Mouse (Mus musculus) kidney, adult 18-20 months (tissue): ENCODE data around the gene Ret.

Experiments
- DNase-seq: peaks from one replicate; pipeline ENCODE4 v3.0.0; 2021

Gene Ret

DNA sequence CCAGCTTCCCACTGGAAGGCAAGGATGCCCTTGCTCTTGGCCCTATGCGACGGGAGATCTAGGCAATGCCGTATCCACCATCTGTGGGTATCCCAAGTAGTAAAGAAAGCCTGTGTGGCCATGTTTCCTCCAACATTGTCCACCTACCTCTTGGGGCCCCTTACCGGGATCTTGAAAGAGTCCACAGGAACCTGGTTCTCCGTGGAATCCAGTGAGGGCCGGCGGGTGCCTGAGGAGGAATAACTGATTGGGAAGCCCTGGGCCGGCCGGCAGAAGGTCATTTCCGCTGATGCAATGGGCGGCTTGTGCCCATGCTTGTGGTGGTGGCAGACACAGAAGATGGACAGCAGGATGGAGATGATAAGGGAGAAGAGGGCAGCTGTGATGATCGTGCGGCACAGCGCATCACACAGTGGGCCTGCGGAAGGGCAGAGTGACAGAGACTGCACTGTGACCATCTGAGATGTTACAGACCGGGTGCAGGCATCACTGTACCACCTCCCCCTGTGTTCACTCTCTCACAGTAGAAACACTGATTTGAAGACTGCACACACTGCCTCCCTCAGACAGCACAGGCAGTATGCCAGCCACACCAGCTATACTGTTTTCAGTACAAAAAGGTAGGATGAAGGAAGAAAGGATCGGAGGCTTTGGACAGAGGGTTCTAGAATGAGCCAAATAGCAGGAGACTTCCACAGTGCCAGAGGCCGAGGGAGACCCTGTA is 24.1 kb downstream of the Ret start:
- no peak for DNase-seq

DNA sequence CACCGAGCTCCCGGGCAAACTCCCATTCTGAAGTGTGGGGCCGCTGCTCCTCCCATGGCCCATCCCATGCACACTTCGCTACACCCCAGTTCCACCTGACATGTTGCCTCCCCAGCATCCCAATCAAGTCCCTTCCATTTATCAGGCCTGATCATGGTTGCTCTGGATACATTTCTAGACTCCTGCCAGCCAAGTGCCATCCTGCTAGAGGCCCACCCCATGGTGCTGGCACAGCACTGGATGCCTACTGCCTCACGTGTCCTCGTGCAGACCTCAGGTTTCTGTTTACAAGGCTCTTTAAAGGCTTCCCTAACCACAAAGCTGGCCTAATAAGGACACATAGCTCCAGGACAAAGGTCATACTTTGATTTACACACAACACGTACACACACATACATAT is 26.1 kb downstream of the Ret start:
- no peak for DNase-seq

DNA sequence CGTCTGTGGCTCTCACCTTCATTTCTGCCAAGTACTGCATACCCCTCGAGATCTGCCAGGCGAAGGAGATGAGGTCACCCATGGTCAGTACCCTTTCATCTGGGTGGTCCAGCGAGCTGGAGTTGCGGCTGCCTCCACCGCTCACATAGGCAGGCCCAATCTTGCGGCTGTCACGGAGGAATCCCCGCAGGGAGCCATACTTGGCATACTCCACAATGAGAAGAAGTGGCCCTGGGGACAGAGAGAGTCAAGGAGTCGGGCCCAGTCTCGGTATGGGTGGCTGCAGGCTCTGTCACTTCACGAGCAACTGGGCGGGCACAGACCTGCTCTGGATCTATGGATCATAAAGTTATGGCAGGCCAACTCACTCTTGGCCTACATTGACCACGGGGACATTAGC is 29.4 kb downstream of the Ret start:
- no peak for DNase-seq

DNA sequence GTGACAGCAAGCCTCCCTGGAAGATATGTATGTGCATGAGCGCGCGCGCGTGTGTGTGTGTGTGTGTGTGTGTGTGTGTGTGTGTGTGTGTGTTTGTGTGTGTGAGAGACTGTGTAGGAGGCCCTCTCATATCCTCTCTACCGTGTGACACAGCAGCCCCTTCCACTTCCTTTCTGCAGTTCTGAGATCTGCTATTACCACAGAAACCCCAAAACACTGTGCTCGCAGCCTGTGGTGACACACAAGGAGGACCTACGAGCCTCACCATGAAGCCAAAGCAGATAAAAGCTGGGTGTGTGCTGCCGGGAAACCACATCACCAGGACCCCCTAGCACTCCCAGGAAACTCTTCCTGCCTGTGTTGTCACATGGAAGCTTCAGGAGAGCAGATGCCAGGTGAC is 30.5 kb downstream of the Ret start:
- no peak for DNase-seq

DNA sequence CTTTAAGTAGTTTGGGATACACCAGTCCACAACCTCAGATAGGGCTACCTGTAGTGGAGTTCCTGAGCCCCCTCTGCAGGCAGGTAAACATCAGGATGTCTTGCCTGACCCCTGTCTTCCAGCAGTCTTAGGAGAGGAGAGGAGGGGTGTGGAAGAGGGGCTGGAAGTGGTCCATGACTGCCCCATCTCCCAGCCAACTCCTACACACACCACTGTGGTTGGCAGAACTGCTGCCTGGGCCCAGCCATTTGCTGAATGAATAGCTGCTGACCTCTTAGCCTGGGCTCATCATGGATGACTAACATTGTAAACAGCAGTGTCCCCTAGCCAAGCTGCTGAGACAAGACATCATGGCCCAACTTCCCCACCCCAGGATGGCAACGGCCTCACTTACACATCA is 32.0 kb downstream of the Ret start:
- DNase-seq: no peak

DNA sequence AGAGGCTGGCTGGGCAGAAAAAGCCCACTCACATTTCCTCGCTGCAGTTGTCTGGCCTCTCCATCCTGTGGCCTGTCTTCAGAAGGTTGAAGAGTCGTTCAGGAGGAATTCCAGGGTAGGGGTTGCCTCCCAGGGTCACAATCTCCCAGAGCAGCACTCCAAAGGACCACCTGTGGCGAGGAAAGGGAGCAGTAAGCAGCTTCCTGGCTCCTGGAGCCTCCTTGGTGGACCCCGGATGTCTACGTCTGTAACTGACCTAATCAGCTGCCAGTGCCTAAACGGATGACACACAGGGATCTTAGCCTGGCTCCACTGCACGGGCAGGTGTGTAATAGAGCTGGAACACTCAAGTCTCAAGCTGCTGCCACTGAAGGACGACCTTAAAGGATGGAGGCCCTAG is 32.8 kb downstream of the Ret start:
- no peak for DNase-seq

DNA sequence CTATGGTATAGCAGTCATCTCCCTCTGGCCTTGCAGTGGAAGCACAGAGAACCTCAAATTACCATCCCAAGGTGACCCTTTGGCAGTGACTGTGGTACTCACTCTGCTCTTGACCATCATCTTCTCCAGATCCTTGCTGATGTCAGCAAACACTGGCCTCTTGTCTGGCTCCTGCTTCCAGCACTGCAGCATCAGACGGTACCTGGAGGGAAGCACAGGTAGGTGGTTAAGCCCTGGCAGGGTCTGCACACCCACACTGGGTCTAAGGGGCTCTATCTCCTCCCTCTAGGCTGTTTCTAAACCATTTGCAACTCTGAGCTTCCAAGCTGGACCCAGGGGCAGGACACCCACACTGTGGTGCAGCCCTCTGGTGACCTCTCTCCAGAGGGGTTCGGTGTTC is 34.4 kb downstream of the Ret start:
- DNase-seq: no peak

DNA sequence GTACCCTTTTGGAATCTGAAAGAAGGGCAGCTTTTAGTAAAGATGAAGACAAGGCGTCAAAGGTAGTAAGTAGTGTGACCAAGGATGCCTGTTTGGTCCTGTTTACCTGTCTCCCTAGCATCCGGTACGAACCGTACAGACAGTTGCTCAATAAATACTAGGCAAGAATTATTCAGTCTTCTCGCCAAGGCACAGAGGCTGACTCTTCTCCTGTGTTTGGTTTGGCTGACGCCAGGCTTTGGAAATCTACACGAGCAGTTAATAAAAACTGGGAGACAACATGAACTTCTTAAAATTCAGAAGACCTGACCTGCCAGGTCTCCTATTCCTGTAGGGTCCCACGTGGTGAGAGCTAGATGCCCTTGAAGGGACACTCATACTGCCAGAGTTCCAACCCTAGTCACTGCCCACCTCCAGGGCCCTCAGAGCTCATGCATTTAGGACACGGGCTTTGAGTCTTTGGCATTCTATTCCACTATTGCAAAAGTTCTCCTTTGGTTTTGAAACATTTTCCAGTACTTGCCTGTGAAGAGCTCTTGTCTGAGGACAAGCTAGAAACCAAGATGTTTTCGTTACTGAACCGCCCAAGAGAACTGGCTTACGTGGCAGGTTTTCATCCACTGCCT is 34.9 kb downstream of the Ret start:
- no peak for DNase-seq

DNA sequence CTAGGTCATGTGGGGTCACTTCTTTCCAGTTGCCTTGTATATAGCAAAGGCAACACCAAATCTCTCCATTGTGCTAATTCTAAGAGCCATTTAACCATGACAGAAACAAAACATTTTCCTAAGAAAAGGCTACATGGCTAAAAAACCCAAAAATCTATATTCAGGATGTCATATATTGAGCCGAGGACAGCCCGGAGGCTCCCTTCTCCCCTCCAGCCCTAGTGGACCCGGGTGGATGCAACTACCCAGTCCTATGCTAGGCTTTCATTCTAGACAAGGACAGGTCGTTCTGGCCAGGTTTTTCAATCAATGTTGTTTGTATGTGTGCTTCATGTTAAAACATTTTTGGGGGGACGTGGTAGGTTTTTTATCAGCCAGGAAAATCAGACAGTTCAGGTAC is 44.4 kb downstream of the Ret start:
- DNase-seq: no peak

DNA sequence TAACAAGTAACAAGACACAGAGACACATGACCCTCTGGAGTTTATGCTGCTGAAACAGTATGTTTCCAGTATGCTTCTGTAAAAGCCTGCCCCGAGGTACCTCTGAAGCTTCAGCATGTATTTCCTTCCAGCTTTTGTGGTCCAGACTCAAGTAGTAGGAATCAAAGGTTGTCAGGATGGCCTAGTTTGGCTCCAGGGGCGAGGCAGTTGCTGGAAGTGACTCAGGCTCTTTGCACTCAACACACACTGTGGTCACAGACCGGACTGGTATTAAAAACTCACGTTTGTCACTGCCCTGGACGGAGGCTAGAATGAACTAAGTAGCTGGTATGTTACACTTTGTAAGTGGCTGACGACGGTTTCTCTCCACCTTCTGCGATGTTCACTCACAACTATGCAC is 46.5 kb downstream of the Ret start:
- DNase-seq: no peak

DNA sequence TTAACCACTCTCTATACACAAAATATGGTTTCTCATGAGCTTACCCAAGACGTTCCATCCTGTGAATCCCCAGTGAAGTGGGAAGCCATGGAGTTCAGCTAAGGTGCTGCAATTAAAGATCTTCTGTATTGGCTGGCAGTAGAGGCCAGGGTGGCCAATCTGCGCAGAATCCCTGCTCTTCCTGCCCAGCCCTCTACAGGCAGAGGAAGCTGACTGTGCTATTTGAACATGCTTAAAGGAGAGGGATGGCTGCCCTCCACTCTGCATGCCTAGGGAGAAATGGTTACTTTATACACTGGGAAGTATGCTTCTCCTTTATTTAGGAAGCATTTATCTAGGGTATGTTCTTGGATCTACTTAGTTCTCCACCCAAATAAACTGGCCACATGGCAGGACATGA is 47.0 kb downstream of the Ret start:
- DNase-seq: no peak

DNA sequence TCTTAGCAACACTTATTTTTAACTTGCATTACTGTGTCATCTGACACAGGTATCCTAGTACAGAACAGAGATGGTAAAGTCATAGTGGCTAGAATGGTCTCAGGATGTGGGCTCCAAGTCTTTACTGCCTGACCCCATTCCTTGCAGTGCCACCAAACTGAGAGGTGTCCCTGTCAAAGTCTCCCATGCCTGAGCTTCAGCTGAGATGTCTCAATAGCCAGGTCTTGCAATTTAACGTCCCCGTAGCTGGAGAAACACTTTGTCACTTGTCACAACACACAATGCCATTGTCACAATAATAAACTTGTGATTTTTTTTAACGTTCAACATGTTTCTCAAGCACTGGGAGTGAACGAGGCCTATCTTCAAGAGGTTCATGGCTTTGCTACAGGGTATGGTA is 47.4 kb downstream of the Ret start:
- DNase-seq: no peak

DNA sequence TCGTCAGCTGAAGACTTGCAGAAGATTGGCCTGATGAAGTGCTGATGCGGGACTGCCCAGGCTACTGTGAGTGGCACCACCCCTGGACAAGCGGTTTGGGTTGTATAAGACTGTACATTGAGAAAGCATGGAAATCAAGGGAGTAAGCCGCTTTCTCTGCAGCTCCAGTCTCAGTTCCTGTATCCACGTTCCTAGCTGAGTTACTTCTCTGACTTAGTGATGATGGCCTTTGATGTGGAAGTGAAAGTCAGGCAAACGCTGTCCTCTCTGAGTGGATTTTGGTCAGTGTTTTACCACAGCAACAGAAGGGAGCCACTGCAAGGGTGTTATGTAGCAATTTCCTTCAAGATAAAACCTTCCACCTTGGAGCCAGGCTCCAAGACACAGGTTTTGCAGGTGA is 56.6 kb downstream of the Ret start:
- no peak for DNase-seq

DNA sequence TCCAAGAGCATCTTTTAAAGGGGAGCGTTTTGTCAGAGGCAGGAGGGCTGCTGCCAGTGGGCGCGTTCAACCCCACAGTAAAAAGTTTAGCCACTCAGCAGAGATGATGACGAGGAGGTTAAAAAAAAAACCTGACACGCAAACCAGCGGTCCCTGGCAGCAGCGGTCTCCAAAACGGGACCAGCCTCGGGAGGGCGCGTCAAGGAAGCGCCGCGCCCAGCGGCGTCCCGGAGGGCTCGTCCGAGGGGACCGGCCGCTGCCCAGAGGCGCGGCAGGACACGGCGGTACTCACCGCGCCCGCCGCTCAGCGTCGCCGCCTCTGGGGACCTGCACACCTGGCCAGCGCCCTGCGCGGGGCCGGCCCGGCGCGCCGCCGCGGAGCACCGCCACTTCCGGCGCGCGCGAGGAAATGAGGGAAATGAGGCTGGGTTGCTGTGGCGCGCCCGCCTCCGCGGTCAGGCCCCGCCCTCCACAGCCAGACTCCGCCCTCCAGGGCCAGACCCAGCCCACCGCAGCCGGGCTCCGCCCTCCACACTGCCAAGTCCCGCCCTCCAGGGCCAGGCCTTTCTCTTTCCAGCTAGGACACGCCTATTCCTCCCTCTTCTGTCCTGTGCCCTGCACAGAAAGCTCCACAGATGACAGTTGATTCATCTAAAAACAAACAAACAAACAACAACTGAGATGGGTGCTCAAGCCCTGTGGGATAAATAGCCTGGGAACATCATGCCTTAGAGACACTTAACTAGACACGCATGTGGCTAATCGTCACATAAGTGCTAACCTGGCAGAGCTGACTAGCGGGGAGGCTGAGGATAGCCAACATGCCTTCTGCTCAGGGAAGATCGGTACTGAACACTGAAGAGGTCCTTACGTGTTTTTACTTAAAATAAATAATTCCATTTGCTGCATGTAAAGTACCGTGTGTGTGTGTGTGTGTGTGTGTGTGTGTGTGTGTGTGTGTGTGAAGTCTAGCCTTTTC is 58.5 kb downstream of the Ret start, which contains the start of gene Csgalnact2:
TSS of gene Csgalnact2 (minus strand) at position 410 of the 979 bp plus-strand sequence.
- DNase-seq: peak; percentile 97

DNA sequence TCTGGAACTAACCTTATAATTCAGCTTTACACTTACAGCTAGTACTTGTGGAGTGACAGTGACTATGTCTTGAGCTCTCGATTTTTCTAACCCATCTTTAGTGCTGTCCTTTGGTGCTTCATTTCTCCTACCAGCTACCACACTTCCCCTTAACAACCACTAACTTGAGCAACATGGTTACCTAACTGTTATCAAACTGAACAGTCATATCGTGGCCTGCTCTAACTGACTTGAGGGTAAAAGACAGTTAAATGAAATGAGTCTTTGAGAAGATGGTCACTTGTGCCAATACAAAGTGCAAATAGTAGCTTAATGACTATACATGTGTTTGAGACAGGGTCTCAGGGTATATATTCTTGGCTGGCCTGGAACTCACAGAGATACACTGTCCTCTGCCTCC is 60.4 kb downstream of the Ret start:
- DNase-seq: no peak

DNA sequence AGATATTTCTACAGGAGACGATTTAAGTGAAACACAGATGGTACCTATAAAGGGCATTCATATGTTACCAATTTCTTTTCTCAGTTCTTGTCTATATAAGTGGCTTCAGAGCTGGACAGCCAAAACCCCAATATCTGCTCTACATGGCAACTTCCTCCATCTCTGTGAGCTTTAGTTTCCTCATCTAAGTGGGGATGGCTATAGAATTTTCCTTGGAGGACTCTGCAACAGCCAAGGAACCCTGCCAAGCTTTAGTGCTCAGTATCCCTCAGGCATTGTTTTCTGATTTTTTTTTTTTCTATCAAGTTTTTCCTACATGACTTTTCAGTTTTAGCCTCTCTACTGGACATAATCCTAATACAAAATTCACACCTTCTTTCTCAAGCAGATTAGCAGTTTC is 63.1 kb downstream of the Ret start:
- DNase-seq: no peak

DNA sequence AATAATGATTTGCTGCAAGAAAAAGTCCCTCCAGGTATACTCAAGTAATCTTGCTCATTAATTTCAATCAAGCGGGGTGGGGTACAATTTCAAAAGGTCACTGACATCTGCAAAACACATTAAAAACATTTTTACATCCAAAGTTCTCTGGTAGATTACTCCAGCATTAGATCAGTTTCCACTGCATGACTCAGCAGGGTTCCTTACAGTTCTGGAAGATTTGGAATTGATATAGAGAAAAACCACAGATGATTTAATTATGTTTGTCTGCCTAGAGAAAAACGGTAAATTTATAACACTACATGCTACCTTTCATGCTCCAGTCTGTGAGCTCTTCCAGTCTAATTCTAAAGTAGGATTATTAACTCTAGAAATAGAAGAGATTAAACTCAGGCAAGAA is 67.5 kb downstream of the Ret start:
- DNase-seq: no peak

DNA sequence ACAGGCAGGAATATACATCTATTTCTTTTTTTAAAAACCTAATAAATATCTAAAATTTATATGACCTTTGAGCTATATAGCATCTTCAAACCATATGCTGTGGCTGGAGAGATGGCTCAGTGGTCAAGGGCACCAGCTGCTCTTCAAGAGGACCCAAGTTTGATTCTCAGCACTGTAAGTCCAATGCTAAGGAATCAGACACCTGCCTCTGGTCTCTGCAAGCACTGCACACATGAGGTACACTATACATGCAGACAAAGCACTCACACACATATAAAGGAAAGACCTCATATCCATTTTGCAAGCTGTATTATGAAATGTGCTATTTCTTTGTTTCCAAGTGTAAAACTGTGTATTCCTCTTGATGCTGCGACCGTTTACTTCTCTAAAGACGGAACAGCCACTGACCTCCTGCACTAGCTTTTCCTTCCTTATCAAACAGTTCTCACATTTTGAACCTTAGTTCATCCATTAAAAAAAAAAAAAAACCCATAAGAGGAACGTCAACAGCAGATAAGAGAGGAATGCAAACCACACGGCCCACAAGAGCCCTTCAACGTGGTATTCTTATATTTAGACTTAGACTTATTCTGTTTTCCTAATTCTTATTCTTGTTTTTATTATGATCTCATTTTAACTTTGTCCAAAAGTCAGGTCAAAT is 69.6 kb downstream of the Ret start:
- DNase-seq: no peak

DNA sequence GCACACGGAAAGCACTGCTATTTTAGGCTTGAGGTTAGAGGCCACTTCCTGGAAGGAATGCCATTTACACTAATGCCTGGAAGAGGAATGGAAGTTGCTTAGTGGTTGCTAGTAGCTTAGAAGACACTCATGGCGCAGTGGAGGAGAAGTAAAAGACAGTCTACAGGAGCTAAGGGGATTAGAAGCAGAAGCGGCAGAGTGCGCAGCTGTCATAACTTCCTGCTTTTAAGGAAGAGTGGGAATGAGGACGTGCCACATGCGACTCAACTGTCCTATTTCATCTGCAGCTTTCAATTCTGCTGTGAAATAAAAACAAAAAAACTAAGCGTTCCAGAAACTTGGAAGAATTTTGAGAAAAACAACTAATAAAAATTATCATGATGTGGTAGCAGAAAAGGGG is 70.3 kb downstream of the Ret start:
- no peak for DNase-seq

DNA sequence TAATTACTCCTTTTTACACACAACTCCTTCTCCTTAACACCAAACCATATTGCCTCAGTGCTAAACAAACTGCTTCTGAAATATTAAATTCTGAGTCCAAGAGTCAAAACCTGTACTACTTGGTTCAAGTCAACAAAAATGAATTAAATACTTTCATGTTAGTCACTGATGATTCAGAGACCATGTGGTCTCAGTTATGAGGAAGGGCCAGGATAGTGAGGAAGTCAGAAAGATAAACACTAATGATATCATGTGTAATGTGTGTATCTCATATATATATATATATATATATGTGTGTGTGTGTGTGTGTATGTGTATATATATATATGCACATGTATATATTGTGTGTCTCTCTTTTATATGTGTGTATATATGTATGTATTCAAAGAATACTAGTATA is 70.9 kb downstream of the Ret start:
- DNase-seq: no peak

DNA sequence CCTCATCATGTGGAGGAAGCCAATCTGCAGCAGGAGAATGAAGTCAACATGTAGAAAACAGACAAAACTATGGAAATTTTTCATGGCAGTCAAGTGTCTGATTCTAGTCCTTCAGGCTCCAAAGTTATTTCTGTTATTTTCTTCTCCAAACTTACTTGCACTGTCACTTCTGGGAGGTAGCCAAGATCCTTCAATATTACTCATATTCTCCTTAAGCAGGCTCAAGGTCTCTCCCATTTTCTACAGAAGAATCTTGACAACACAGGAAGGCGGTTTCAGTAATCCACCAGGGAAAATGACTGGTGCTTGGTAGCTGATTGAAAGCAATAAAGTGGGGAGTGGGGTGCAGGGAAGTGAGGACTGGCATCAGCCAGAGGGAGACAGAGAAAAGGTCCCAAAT is 74.8 kb downstream of the Ret start:
- no peak for DNase-seq

DNA sequence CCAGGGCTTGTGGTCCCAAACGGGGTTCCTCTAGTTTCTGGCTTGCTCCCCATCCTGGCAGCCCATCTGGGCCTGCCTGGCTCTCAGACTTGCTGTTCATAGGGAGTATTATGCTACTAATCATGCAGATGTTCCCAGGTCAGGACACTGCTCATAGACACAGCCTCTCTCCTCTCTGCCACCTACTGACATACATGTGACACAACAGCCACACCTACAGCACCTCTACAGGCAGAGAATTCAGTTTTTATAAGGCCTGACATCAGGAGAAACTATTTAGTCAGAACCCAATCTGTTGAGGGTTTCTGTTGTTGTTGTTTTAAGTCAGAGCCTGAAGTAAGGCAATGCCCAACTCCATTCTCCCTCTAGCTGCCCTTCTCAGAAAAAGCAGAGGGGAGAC is 85.7 kb downstream of the Ret start:
- DNase-seq: no peak
